10 mouse cellular contexts compared by ENCODE assay signal in the genomic region with DNA sequence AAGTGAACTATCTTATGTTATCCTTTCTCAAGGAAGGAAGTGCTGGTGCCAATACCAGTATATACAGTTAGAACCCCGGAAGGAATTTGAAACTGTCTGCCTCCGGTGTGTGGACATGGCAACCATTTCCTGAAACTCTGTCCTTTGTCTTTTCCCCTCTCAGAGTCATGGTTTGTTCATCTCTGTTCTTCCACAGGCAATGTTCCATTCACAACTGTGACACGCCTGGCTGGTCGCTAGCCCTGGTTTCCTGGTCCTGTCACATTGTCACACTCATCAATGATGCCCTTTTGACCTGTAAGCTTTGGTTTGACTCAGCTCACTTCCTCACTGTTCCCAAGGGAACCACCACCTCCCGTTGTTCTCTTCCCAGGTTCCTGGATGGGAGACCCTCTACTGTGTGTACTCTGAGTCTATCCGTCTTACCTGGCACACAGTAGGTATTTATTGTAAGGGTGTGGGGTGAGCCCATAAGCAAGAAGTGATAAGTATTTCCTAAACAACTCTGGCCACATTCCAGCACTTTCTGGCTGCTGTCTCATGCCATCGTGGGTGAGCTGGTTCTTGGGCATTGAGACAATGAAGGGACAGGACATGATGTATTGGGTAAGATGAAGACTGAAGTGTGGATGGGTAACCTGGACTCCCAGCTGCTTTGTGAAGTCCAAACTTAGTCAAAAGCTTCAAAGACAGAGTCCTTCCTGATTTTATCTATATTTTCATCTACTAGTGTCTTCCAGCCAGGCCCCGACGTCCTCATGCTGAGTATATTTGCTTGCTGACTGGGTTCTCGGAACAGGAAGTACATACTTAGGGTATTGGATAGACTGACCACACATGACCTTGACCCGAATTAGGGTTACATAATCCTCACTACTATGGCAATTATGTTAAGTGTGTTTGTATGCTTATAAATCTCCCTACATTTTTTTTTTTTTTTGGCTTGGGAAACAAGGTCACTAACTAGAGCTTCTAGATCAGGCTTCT. TPM values are rescaled to one million over a fixed set of nuclear protein-coding genes. Genes with fewer than 3 reads are reported as not detected.
DNase-seq lines count a peak whose midpoint lies in the region; ATAC-seq and TF ChIP-seq lines count a peak whose summit lies in the region.
"Had no signal": no experiment of that assay in that cellular context is flagged by ENCODE, and none has a peak within 500 bp of the region (broad histone marks: within the 10 kb centered on the region; RNA-seq: fewer than 3 reads in every experiment).

No protein-coding gene starts in this region.

- no peaks in the 10 kb centered on the region for H3K27me3 ChIP-seq in heart, embryonic 11.5 days (ENCODE audit: control insufficient read depth, insufficient read depth, low read length)
- H3K27me3 ChIP-seq in embryonic facial prominence, embryonic 10.5 days (replicated peaks; ENCODE audit: low read depth, poor library complexity, severe bottlenecking), result peaks cover under 1% of the 10 kb centered on the region; the same call in 1 of the 2 replicates
- no peaks in the 10 kb centered on the region for H3K27me3 ChIP-seq in liver, embryonic 14.5 days (ENCODE audit: control insufficient read depth, insufficient read depth, low read length)
- H3K27me3 ChIP-seq: midbrain, embryonic 13.5 days had no signal

- no peak overlapping the region for H3K9ac ChIP-seq in heart, embryonic 11.5 days (ENCODE audit: low read depth, low read length)
- no peak overlapping the region for H3K9ac ChIP-seq in liver, embryonic 14.5 days (replicated peaks)
- H3K9ac ChIP-seq: midbrain, embryonic 13.5 days had no signal

- no peaks in the 10 kb centered on the region for H3K9me3 ChIP-seq in heart, embryonic 11.5 days (replicated peaks; ENCODE audit: control insufficient read depth, low read length)
- no peaks in the 10 kb centered on the region for H3K9me3 ChIP-seq in embryonic facial prominence, embryonic 10.5 days
- H3K9me3 ChIP-seq in liver, embryonic 14.5 days (ENCODE audit: control insufficient read depth, low read length), result no peaks in the 10 kb centered on the region
- H3K9me3 ChIP-seq: G1E had no signal

- no peak for ATAC-seq in heart, embryonic 11.5 days (replicated peaks; ENCODE audit: insufficient number of reproducible peaks, low FRiP score, low TSS enrichment)
- ATAC-seq in liver, embryonic 14.5 days (ENCODE audit: insufficient read depth), result peak; percentile 47; the same call in 1 of the 2 replicates
- peak; percentile 38; the same call in 1 of the 2 replicates for ATAC-seq in neutrophil, adult 5-6 weeks (ENCODE audit: extremely low read depth, insufficient number of reproducible peaks, low FRiP score, poor library complexity, severe bottlenecking)
- ATAC-seq: midbrain, embryonic 13.5 days had no signal

- peak overlapping the region; percentile 47 for H3K27ac ChIP-seq in heart, embryonic 11.5 days (ENCODE audit: low read depth, low read length)
- H3K27ac ChIP-seq in embryonic facial prominence, embryonic 10.5 days (replicated peaks), result 0 out of 2 replicates have a peak overlapping the region, but pooled peaks have one; percentile 12
- H3K27ac ChIP-seq in liver, embryonic 14.5 days, result no peak overlapping the region
- H3K27ac ChIP-seq: midbrain, embryonic 13.5 days had no signal

- TF ChIP-seq EP300 in liver, embryonic 14.5 days (IDR thresholded peaks at IDR 0.05; ENCODE audit: low read depth), result no peak

- no peak for TF ChIP-seq CTCF in liver, embryonic 14.5 days (IDR thresholded peaks at IDR 0.05; ENCODE audit: low read depth)

- intact Hi-C loops in heart, postnatal 25 days (cut with DNase I), result no loop called here

- 51% methylated on average over 11 of the region's 11 CpGs for WGBS in heart, embryonic 11.5 days (ENCODE audit: insufficient replicate concordance)
- 51% methylated on average over 11 of the region's 11 CpGs for WGBS in embryonic facial prominence, embryonic 10.5 days
- 38% methylated on average over 11 of the region's 11 CpGs for WGBS in liver, embryonic 14.5 days (ENCODE audit: insufficient replicate concordance)

- no peak overlapping the region for H3K4me2 ChIP-seq in heart, embryonic 11.5 days
- no peak overlapping the region for H3K4me2 ChIP-seq in liver, embryonic 14.5 days (ENCODE audit: low read depth)
- H3K4me2 ChIP-seq: midbrain, embryonic 13.5 days had no signal

- H3K4me3 ChIP-seq in heart, embryonic 11.5 days (ENCODE audit: low read depth, low read length), result no peak overlapping the region
- no peak overlapping the region for H3K4me3 ChIP-seq in embryonic facial prominence, embryonic 10.5 days
- H3K4me3 ChIP-seq in liver, embryonic 14.5 days (ENCODE audit: insufficient read depth in 1 of 2, low read depth in 2 of 2, low read length in 2 of 2), result no peak overlapping the region
- H3K4me3 ChIP-seq: midbrain, embryonic 13.5 days had no signal

- no peaks in the 10 kb centered on the region for H3K36me3 ChIP-seq in heart, embryonic 11.5 days (ENCODE audit: control insufficient read depth, insufficient read depth, low read length)
- H3K36me3 ChIP-seq in embryonic facial prominence, embryonic 10.5 days (replicated peaks), result peaks cover 6% of the 10 kb centered on the region; the same call in 1 of the 2 replicates
- H3K36me3 ChIP-seq in liver, embryonic 14.5 days (replicated peaks; ENCODE audit: control insufficient read depth, insufficient read depth, low read depth), result no peaks in the 10 kb centered on the region
- H3K36me3 ChIP-seq: midbrain, embryonic 13.5 days had no signal

- peaks cover 58% of the 10 kb centered on the region for H3K4me1 ChIP-seq in heart, embryonic 11.5 days (ENCODE audit: control insufficient read depth, insufficient read depth, low read length)
- peaks cover 54% of the 10 kb centered on the region for H3K4me1 ChIP-seq in embryonic facial prominence, embryonic 10.5 days
- H3K4me1 ChIP-seq in liver, embryonic 14.5 days (replicated peaks; ENCODE audit: control insufficient read depth in 2 of 2, insufficient read depth in 2 of 2, low read length in 1 of 2), result peaks cover 0 to 13% of the 10 kb centered on the region in 2 experiments; a peak in 3 of 4 replicates

- DNase-seq in heart, postnatal 25 days (ENCODE audit: low spot score), result no peak
- DNase-seq in embryonic facial prominence, embryonic 10.5 days (ENCODE audit: low spot score), result no peak
- DNase-seq in liver, embryonic 14.5 days (ENCODE audit: low read depth in 3 of 3, low spot score in 3 of 3), result no peak
- DNase-seq in cerebellum, adult 9-11 months, result no peak
- DNase-seq in cerebellum, adult 11 months, result no peak
- DNase-seq in left cerebral cortex, adult 8-10 months (ENCODE audit: low spot score in 2 of 2), result no peak

RNA-seq across cellular contexts. Expression of a gene that starts 6.4 kb away (rescaled TPM):
- 3.5 and 5.1 TPM in 2 replicates for polyA plus RNA-seq in heart, embryonic 11.5 days (2014; fragmentation: Nextera tagmentation; extraction: Ambion mirVana)
- total RNA-seq in heart, postnatal 25 days (2021), result 10 to 100 TPM; 52.6 to 64.6 TPM
- polyA plus RNA-seq in embryonic facial prominence, embryonic 10.5 days (2016; fragmentation: Nextera tagmentation; extraction: Ambion mirVana), result 1.00 and 1.6 TPM in 2 replicates
- polyA plus RNA-seq in liver, embryonic 14.5 days (2012; rRNA removed), result 0.12 and 0.43 TPM in 2 replicates
- polyA plus RNA-seq in liver, embryonic 14.5 days (2014; fragmentation: Nextera tagmentation; extraction: Ambion mirVana), result 0.17 and 0.47 TPM in 2 replicates
- total RNA-seq in neutrophil, adult 5-6 weeks (2017), result 0.47 and 0.74 TPM in 2 replicates
- 10 to 100 TPM in 3 of 4 experiments, 1 to 10 TPM in 1; 9.4 to 12.9 (median 11.4) TPM for total RNA-seq in left cerebral cortex, adult 8-10 months (2022)
- polyA plus RNA-seq: G1E had no signal

RNA-seq across cellular contexts. Expression of a gene that starts 35.5 kb away (rescaled TPM):
- polyA plus RNA-seq in heart, embryonic 11.5 days (2014; fragmentation: Nextera tagmentation; extraction: Ambion mirVana), result 46.3 and 49.8 TPM in 2 replicates
- total RNA-seq in heart, postnatal 25 days (2021), result 100 to 1,000 TPM; 128 to 152 TPM
- polyA plus RNA-seq in embryonic facial prominence, embryonic 10.5 days (2016; fragmentation: Nextera tagmentation; extraction: Ambion mirVana), result 49.5 and 50.0 TPM in 2 replicates
- polyA plus RNA-seq in liver, embryonic 14.5 days (2012; rRNA removed), result 26.6 and 34.6 TPM in 2 replicates
- polyA plus RNA-seq in liver, embryonic 14.5 days (2014; fragmentation: Nextera tagmentation; extraction: Ambion mirVana), result 39.2 and 45.0 TPM in 2 replicates
- 1,463 and 1,559 TPM in 2 replicates for total RNA-seq in neutrophil, adult 5-6 weeks (2017)
- 10 to 100 TPM; 47.2 to 59.6 (median 54.3) TPM for total RNA-seq in left cerebral cortex, adult 8-10 months (2022)

RNA-seq across cellular contexts. Expression of a gene that starts 45.3 kb away (rescaled TPM):
- 85.0 and 86.7 TPM in 2 replicates for polyA plus RNA-seq in heart, embryonic 11.5 days (2014; fragmentation: Nextera tagmentation; extraction: Ambion mirVana)
- total RNA-seq in heart, postnatal 25 days (2021), result 10 to 100 TPM; 52.1 to 60.8 TPM
- 9.7 and 10.9 TPM in 2 replicates for polyA plus RNA-seq in embryonic facial prominence, embryonic 10.5 days (2016; fragmentation: Nextera tagmentation; extraction: Ambion mirVana)
- polyA plus RNA-seq in liver, embryonic 14.5 days (2012; rRNA removed), result 9.3 and 9.8 TPM in 2 replicates
- 10.2 and 12.9 TPM in 2 replicates for polyA plus RNA-seq in liver, embryonic 14.5 days (2014; fragmentation: Nextera tagmentation; extraction: Ambion mirVana)
- 3.8 and 4.5 TPM in 2 replicates for total RNA-seq in neutrophil, adult 5-6 weeks (2017)
- 10 to 100 TPM; 10.2 to 13.3 (median 11.7) TPM for total RNA-seq in left cerebral cortex, adult 8-10 months (2022)
